In genomic region chr17:73709131-73710041, GRCm38 (mm10) we compare ENCODE assay signal across 9 mouse cellular contexts. TPM values are rescaled to one million over a fixed set of nuclear protein-coding genes. Genes with fewer than 3 reads are reported as not detected.
DNase-seq lines count a peak whose midpoint lies in the region; ATAC-seq lines count a peak whose summit lies in the region.
"Had no signal": no experiment of that assay in that cellular context is flagged by ENCODE, and none has a peak within 500 bp of the region (broad histone marks: within the 10 kb centered on the region; RNA-seq: fewer than 3 reads in every experiment).

No protein-coding gene starts in this region.

- H3K27me3 ChIP-seq in forebrain, embryonic 11.5 days (ENCODE audit: control insufficient read depth, insufficient read depth, low read length) = peaks cover 14% of the 10 kb centered on the region
- H3K27me3 ChIP-seq in limb, embryonic 12.5 days = peaks cover 63% of the 10 kb centered on the region

- peak overlapping the region; percentile 96 for H3K4me2 ChIP-seq in forebrain, embryonic 11.5 days (ENCODE audit: low read depth, low read length, severe bottlenecking)
- H3K4me2 ChIP-seq in limb, embryonic 12.5 days = peak overlapping the region; percentile 93

- 1% methylated on average over 43 of the region's 43 CpGs for WGBS in forebrain, embryonic 11.5 days
- 1% methylated on average over 43 of the region's 43 CpGs for WGBS in limb, embryonic 12.5 days

- no peaks in the 10 kb centered on the region for H3K9me3 ChIP-seq in forebrain, embryonic 11.5 days (ENCODE audit: control insufficient read depth, low read length)
- H3K9me3 ChIP-seq in limb, embryonic 12.5 days = peaks cover 8% of the 10 kb centered on the region; the same call in 1 of the 2 replicates

- DNase-seq in gastrocnemius, postnatal 10 days = peak; percentile 14
- no peak for DNase-seq in gastrocnemius, postnatal 25 days
- peak; percentile 38 for DNase-seq in R1 (ENCODE audit: low read depth, low spot score)
- DNase-seq in forebrain, embryonic 11.5 days (ENCODE audit: low spot score) = peak; percentile 66
- peak; percentile 76 for DNase-seq in kidney, adult 11 months
- DNase-seq in right cerebral cortex, adult 18-20 months = peak; percentile 42

- no peaks in the 10 kb centered on the region for H3K36me3 ChIP-seq in forebrain, embryonic 11.5 days (ENCODE audit: control insufficient read depth, insufficient read depth, low read length)
- no peaks in the 10 kb centered on the region for H3K36me3 ChIP-seq in limb, embryonic 12.5 days

- H3K4me1 ChIP-seq in forebrain, embryonic 11.5 days (replicated peaks; ENCODE audit: control insufficient read depth, insufficient read depth, low read length) = peaks cover 8% of the 10 kb centered on the region; the same call in 1 of the 2 replicates
- H3K4me1 ChIP-seq in limb, embryonic 12.5 days (replicated peaks) = peaks cover 23% of the 10 kb centered on the region

- peak; percentile 23 for ATAC-seq in forebrain, embryonic 11.5 days (replicated peaks; ENCODE audit: low FRiP score)
- peak; percentile 27 for ATAC-seq in limb, embryonic 12.5 days (ENCODE audit: insufficient number of reproducible peaks, insufficient read depth, low FRiP score, low TSS enrichment, low read depth)
- ATAC-seq in erythroid progenitor cell, adult 5-6 weeks (replicated peaks; ENCODE audit: low FRiP score, poor library complexity, severe bottlenecking) = no peak

- peak overlapping the region; percentile 74 for H3K9ac ChIP-seq in forebrain, embryonic 11.5 days (ENCODE audit: low read length)
- peak overlapping the region; percentile 66 for H3K9ac ChIP-seq in limb, embryonic 12.5 days (replicated peaks)

- peak overlapping the region; percentile 51 for H3K4me3 ChIP-seq in forebrain, embryonic 11.5 days (ENCODE audit: low read depth, low read length)
- peak overlapping the region; percentile 55 for H3K4me3 ChIP-seq in limb, embryonic 12.5 days (replicated peaks)

- H3K27ac ChIP-seq in forebrain, embryonic 11.5 days (ENCODE audit: low read depth, low read length) = no peak overlapping the region
- no peak overlapping the region for H3K27ac ChIP-seq in limb, embryonic 12.5 days

RNA-seq across cellular contexts. Expression of gene Galnt14, which starts 0.9 kb away (rescaled TPM):
- under 1 TPM; 0.14 to 0.25 TPM for total RNA-seq in gastrocnemius, postnatal 10 days (2021)
- total RNA-seq in gastrocnemius, postnatal 25 days (2021) = not detected
- polyA plus RNA-seq in forebrain, embryonic 11.5 days (2014; fragmentation: Nextera tagmentation; extraction: Ambion mirVana) = 5.4 and 8.4 TPM in 2 replicates
- 1.2 and 1.8 TPM in 2 replicates for polyA plus RNA-seq in limb, embryonic 12.5 days (2016; fragmentation: Nextera tagmentation; extraction: Ambion mirVana)
- total RNA-seq in erythroid progenitor cell, adult 5-6 weeks (2015; ENCODE audit: low replicate concordance) = not detected in 2 replicates
- total RNA-seq in erythroid progenitor cell, adult 5-6 weeks (2017; ENCODE audit: low replicate concordance) = not detected in 2 replicates
- total RNA-seq: MEL had no signal
